Mouse (Mus musculus): ENCODE results near the gene Emc6.

- no peak for TF ChIP-seq CTCF (IDR thresholded peaks at IDR 0.05; ENCODE audit: low read depth, low read length)
- TF ChIP-seq POLR2A (IDR thresholded peaks at IDR 0.05; ENCODE audit: extremely low read depth, insufficient read depth, low read length): no peak
These were observed 8.3 kb downstream of the Emc6 start for GRCm38 (mm10) chr11:73168576-73168975.

Data from liver, adult 2 months (tissue).